In the genomic region with DNA sequence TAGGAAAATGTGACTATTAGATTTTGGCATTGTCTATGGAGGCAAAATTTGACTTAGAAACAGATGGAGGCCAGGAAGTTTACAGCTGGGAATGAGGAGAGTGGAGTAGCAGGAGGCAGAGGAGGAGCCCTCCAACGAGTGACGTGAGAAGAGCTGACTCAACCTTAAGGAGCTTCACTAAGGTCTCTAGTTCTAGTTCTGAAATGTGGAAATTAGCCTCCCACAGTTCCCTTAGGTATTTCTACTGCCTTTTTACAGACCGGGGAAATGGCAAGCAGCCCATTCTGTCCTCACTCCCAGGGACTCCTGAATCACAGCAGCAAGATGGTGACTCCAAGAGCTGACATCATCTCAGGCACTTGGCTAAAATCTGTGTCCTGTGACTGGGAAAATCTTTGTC, we compare ENCODE assay signal across 11 mouse cellular contexts.
DNase-seq lines count a peak whose midpoint lies in the region; ATAC-seq and TF ChIP-seq lines count a peak whose summit lies in the region.
"Had no signal": no experiment of that assay in that cellular context is flagged by ENCODE, and none has a peak within 500 bp of the region (broad histone marks: within the 10 kb centered on the region; RNA-seq: fewer than 3 reads in every experiment).

No protein-coding gene starts in this region.

- no peak for TF ChIP-seq POLR2A in lung, adult 2 months (IDR thresholded peaks at IDR 0.05; ENCODE audit: borderline replicate concordance, extremely low read depth, low read depth, low read length)

- no peaks in the 10 kb centered on the region for H3K9me3 ChIP-seq in lung, embryonic 14.5 days (ENCODE audit: low read depth, low read length)
- H3K9me3 ChIP-seq in kidney, embryonic 14.5 days (ENCODE audit: control insufficient read depth, low read length) = no peaks in the 10 kb centered on the region
- no peaks in the 10 kb centered on the region for H3K9me3 ChIP-seq in kidney, embryonic 16.5 days (ENCODE audit: low read length)
- H3K9me3 ChIP-seq: liver, embryonic 15.5 days had no signal

- no peak overlapping the region for H3K27ac ChIP-seq in lung, embryonic 14.5 days (ENCODE audit: low read depth)
- no peak overlapping the region for H3K27ac ChIP-seq in kidney, embryonic 14.5 days (ENCODE audit: low read depth, low read length)
- H3K27ac ChIP-seq in kidney, embryonic 16.5 days (ENCODE audit: low read length) = no peak overlapping the region
- H3K27ac ChIP-seq: liver, embryonic 15.5 days had no signal

- 54% methylated on average over 3 of the region's 3 CpGs for WGBS in lung, embryonic 14.5 days
- 48% methylated on average over 3 of the region's 3 CpGs for WGBS in lung, adult 2 months
- WGBS in kidney, embryonic 14.5 days = 57% methylated on average over 3 of the region's 3 CpGs
- WGBS in kidney, embryonic 16.5 days = 58% methylated on average over 3 of the region's 3 CpGs

- H3K4me2 ChIP-seq in lung, embryonic 14.5 days = no peak overlapping the region
- H3K4me2 ChIP-seq in kidney, embryonic 14.5 days (replicated peaks; ENCODE audit: low read depth, low read length) = no peak overlapping the region
- no peak overlapping the region for H3K4me2 ChIP-seq in kidney, embryonic 16.5 days (replicated peaks; ENCODE audit: low read depth, low read length)
- H3K4me2 ChIP-seq: liver, embryonic 15.5 days had no signal

- ATAC-seq in lung, embryonic 14.5 days (ENCODE audit: insufficient read depth) = peak; percentile 41; the same call in 1 of the 2 replicates
- ATAC-seq in kidney, embryonic 14.5 days (ENCODE audit: low FRiP score, low TSS enrichment) = no peak
- ATAC-seq in kidney, embryonic 16.5 days (ENCODE audit: low FRiP score, low TSS enrichment) = no peak

- peak; percentile 15 for DNase-seq in lung, embryonic 14.5 days
- DNase-seq in lung, adult 2 months = no peak
- DNase-seq in fibroblast of lung, adult 2 months (ENCODE audit: low read depth) = peak; percentile 96
- DNase-seq in heart, adult 8-10 months (ENCODE audit: low spot score) = peak; percentile 35
- peak; percentile 3 for DNase-seq in lung, postnatal 14 days
- DNase-seq in kidney, adult 11 months = no peak
- DNase-seq: kidney, postnatal 14 days had no signal

- H3K27me3 ChIP-seq in lung, embryonic 14.5 days (ENCODE audit: insufficient read depth, low read length) = no peaks in the 10 kb centered on the region
- H3K27me3 ChIP-seq in kidney, embryonic 14.5 days (ENCODE audit: control insufficient read depth, insufficient read depth, low read length) = no peaks in the 10 kb centered on the region
- no peaks in the 10 kb centered on the region for H3K27me3 ChIP-seq in kidney, embryonic 16.5 days (ENCODE audit: insufficient read depth, low read length)
- H3K27me3 ChIP-seq: liver, embryonic 15.5 days had no signal

- no peak overlapping the region for H3K4me3 ChIP-seq in lung, embryonic 14.5 days (ENCODE audit: low read depth, low read length)
- no peak overlapping the region for H3K4me3 ChIP-seq in lung, adult 2 months (replicated peaks; ENCODE audit: extremely low read depth, low read depth, low read length)
- no peak overlapping the region for H3K4me3 ChIP-seq in kidney, embryonic 14.5 days (ENCODE audit: low read length)
- H3K4me3 ChIP-seq in kidney, embryonic 16.5 days (ENCODE audit: low read length) = no peak overlapping the region
- H3K4me3 ChIP-seq: erythroblast, embryonic 14.5 days; liver, embryonic 15.5 days had no signal

- TF ChIP-seq CTCF in lung, embryonic 14.5 days (IDR thresholded peaks at IDR 0.05; ENCODE audit: low read depth) = no peak
- TF ChIP-seq CTCF in lung, adult 2 months (IDR thresholded peaks at IDR 0.05; ENCODE audit: insufficient read depth, low read length) = no peak

- no peak overlapping the region for H3K9ac ChIP-seq in lung, embryonic 14.5 days
- no peak overlapping the region for H3K9ac ChIP-seq in kidney, embryonic 14.5 days (ENCODE audit: low read depth, low read length)
- H3K9ac ChIP-seq in kidney, embryonic 16.5 days (replicated peaks; ENCODE audit: low read length) = no peak overlapping the region
- H3K9ac ChIP-seq: liver, embryonic 15.5 days had no signal

- H3K4me1 ChIP-seq in lung, embryonic 14.5 days (ENCODE audit: insufficient read depth) = no peaks in the 10 kb centered on the region
- no peaks in the 10 kb centered on the region for H3K4me1 ChIP-seq in lung, adult 2 months (ENCODE audit: control insufficient read depth, insufficient read depth, low read length)
- no peaks in the 10 kb centered on the region for H3K4me1 ChIP-seq in kidney, embryonic 14.5 days (ENCODE audit: control insufficient read depth, insufficient read depth, low read length)
- H3K4me1 ChIP-seq in kidney, embryonic 16.5 days (ENCODE audit: insufficient read depth, low read length) = no peaks in the 10 kb centered on the region
- H3K4me1 ChIP-seq: liver, embryonic 15.5 days had no signal

- no peaks in the 10 kb centered on the region for H3K36me3 ChIP-seq in lung, embryonic 14.5 days (ENCODE audit: insufficient read depth)
- no peaks in the 10 kb centered on the region for H3K36me3 ChIP-seq in kidney, embryonic 14.5 days (ENCODE audit: control insufficient read depth, insufficient read depth, low read length)
- H3K36me3 ChIP-seq in kidney, embryonic 16.5 days (ENCODE audit: insufficient read depth, low read length) = no peaks in the 10 kb centered on the region
- H3K36me3 ChIP-seq: liver, embryonic 15.5 days had no signal

Comparison
In these comparisons a context has a peak if more than half of its experiments do, and no peak if none do; other contexts are left out.
1. DNase-seq: peak in lung, embryonic 14.5 days (single experiment), fibroblast of lung, adult 2 months (single experiment), heart, adult 8-10 months (single experiment) and lung, postnatal 14 days (single experiment); none in lung, adult 2 months (single experiment) and kidney, adult 11 months (single experiment).